Mouse (Mus musculus): ENCODE data around the gene Taf1d.
A peak's percentile ranks its signal among the peaks of the same experiment; 100 is the strongest.

Taf1d gene

DNA sequence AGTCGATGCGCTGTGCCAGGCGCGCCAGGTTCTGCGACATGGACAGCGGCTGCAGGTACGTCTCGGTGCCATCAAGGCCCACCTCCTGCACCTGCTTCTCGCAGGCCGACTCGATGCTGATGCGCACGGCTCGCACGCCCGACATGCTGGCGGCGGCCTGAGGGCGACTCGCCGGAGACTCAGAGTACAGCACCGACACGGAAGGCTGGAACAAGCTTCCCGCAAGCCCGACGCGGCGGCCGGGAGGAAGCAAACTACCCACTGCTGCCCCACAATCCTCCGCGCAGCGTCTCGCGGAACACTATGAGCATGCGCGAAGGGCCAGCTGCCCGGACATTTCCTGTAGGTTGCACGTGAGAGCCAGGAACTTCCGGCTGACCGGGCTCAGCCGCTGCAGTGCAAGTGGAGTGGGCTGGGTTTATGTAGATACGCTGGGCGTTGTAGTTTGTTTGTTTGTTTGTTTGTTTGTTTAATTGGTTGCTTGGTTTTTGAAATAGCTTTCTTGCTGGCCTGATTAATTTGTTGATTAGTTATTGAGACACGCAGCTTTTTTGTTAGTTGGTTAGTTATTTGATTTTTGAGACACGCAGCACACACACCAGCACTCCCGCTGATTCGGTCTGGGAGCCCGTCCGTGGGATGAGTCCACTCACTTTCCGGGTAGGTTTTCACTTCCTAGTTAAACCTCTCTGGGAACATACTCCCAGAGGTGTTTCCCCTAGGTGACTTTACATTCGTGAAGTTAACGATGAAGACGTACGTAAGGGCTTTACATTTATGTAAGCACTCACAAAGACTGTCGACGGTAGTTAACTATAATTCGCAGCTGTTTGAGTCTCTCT lies 26.1 kb upstream of the Taf1d start, which contains the start of gene Med17:
Med17 (minus strand) TSS at position 283 of the 842 bp plus-strand sequence.
- Histone ChIP-seq H3K27me3 (ENCODE audit: insufficient read depth, low read length) (no peaks in the 10 kb centered on the region), H3K4me3 (replicated peaks; ENCODE audit: low read length) (peak within 1 kb of the TSS; percentile 97)
- TF ChIP-seq POU5F1 (IDR thresholded peaks at IDR 0.05; ENCODE audit: borderline replicate concordance, low read length) (no peak), NANOG (IDR thresholded peaks at IDR 0.05; ENCODE audit: borderline replicate concordance, low read length) (no peak), CTCF (conservative IDR thresholded peaks at IDR 0.05; ENCODE audit: low read length) (no peak)

DNA sequence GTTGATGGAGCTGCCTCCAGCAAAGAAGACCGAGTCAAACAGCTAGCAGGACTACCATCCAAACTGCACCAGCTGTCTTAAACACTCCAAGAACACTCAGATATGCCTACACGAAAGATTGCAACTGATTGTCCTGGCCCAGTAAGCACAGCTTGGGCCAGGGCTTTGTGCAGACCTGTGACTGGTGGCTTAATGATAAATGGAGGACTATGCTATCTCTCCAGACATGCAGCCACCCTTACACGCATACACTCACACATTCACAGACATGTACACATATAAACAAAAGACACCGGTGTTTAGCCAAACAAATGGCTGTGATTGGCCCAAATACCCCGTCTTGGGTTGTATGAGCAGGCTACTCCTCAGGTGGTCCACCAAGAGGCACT lies 25.5 kb upstream of the Taf1d start:
- TF ChIP-seq POU5F1 (IDR thresholded peaks at IDR 0.05; ENCODE audit: borderline replicate concordance, low read length): no peak
- TF ChIP-seq NANOG (IDR thresholded peaks at IDR 0.05; ENCODE audit: borderline replicate concordance, low read length): no peak
- no peak for TF ChIP-seq CTCF (conservative IDR thresholded peaks at IDR 0.05; ENCODE audit: low read length)

More for the DNA sequence above, 26.1 kb upstream of the Taf1d start, which contains the start of gene Med17:
- no peaks in the 10 kb centered on the region for H3K9me3 ChIP-seq (ENCODE audit: low read length)
- peaks cover 29% of the 10 kb centered on the region for H3K36me3 ChIP-seq (ENCODE audit: insufficient read depth, low read length)
- peaks cover 45% of the 10 kb centered on the region for H3K4me1 ChIP-seq (replicated peaks; ENCODE audit: low read depth, low read length)

DNA sequence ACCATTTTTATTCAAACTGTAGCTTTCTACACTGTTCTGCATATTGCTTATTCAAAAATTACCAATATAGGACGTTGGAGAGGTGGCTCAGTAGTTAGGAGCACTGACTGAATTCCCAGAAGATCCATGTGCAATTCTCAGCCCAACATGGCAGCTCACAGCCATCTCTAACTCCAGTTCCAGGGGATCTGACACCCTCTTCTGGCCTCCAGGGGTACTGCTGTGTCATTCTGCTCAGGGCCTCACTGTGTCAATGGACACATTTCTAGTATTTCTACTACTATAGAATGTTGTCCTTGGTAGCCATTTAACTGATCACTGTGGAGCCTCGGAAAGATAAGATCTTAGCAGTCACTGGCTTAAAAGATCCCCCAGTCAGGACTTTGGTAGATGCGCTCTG lies 20.6 kb upstream of the Taf1d start:
- peaks cover 24% of the 10 kb centered on the region for H3K4me1 ChIP-seq (replicated peaks; ENCODE audit: low read depth, low read length)
- no peak overlapping the region for H3K4me3 ChIP-seq (replicated peaks; ENCODE audit: low read length)
- H3K9me3 ChIP-seq (ENCODE audit: low read length): no peaks in the 10 kb centered on the region
- TF ChIP-seq POU5F1 (IDR thresholded peaks at IDR 0.05; ENCODE audit: borderline replicate concordance, low read length) (no peak), NANOG (IDR thresholded peaks at IDR 0.05; ENCODE audit: borderline replicate concordance, low read length) (no peak), CTCF (conservative IDR thresholded peaks at IDR 0.05; ENCODE audit: low read length) (peak; percentile 86)
- H3K27me3 ChIP-seq (ENCODE audit: insufficient read depth, low read length): no peaks in the 10 kb centered on the region
- peaks cover 3% of the 10 kb centered on the region; the same call in 1 of the 2 replicates for H3K36me3 ChIP-seq (ENCODE audit: insufficient read depth, low read length)

More for the DNA sequence above, 25.5 kb upstream of the Taf1d start:
- no peaks in the 10 kb centered on the region for H3K9me3 ChIP-seq (ENCODE audit: low read length)
- peaks cover 44% of the 10 kb centered on the region for H3K4me1 ChIP-seq (replicated peaks; ENCODE audit: low read depth, low read length)
- H3K27me3 ChIP-seq (ENCODE audit: insufficient read depth, low read length): no peaks in the 10 kb centered on the region
- H3K4me3 ChIP-seq (replicated peaks; ENCODE audit: low read length): peak overlapping the region; percentile 97
- peaks cover 23% of the 10 kb centered on the region for H3K36me3 ChIP-seq (ENCODE audit: insufficient read depth, low read length)

DNA sequence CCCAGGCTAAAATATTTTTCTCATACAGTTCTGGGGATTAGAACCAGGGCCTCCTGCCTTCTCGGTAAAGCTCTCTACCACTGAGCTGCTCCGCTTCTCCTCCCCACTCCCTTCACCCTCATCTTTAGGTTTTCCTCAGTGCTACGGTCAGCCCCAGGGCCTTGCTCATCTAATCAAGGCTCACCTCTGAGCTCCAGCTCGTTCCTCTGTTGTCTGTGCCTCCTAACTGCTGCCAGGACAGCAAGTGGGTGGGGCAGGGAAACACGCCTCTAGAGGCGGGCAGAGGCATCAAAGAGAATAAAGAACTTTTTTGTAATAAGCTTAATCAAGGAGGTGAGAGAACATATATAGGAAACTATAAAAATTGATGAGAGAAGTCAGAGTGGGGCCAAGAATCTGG lies 18.2 kb upstream of the Taf1d start:
- Histone ChIP-seq H3K4me3 (replicated peaks; ENCODE audit: low read length) (no peak overlapping the region), H3K36me3 (ENCODE audit: insufficient read depth, low read length) (peaks cover 5% of the 10 kb centered on the region; the same call in 1 of the 2 replicates), H3K9me3 (ENCODE audit: low read length) (no peaks in the 10 kb centered on the region), H3K4me1 (replicated peaks; ENCODE audit: low read depth, low read length) (peaks cover 13% of the 10 kb centered on the region), H3K27me3 (ENCODE audit: insufficient read depth, low read length) (no peaks in the 10 kb centered on the region)
- TF ChIP-seq POU5F1 (IDR thresholded peaks at IDR 0.05; ENCODE audit: borderline replicate concordance, low read length) (no peak), NANOG (IDR thresholded peaks at IDR 0.05; ENCODE audit: borderline replicate concordance, low read length) (no peak), CTCF (conservative IDR thresholded peaks at IDR 0.05; ENCODE audit: low read length) (no peak)

DNA sequence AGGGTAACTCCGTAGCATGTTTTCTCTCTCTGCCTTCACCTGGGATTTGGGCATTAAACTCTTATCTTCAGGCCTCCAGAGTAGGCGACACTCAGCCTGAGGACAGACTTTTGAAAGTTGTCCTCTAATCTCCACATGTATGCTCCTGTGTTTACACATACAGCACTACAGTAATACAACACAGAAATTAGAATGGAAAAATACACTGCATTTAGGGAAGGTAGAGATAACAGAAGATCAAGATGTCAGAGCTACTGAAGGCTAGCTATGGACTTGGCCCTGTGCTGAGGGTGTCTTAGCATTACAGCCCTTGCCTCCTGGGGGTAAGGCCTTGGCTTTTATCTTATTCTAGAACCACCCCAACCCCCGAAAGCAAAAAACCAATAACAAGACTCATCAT lies 17.6 kb upstream of the Taf1d start:
- no peaks in the 10 kb centered on the region for H3K9me3 ChIP-seq (ENCODE audit: low read length)

DNA sequence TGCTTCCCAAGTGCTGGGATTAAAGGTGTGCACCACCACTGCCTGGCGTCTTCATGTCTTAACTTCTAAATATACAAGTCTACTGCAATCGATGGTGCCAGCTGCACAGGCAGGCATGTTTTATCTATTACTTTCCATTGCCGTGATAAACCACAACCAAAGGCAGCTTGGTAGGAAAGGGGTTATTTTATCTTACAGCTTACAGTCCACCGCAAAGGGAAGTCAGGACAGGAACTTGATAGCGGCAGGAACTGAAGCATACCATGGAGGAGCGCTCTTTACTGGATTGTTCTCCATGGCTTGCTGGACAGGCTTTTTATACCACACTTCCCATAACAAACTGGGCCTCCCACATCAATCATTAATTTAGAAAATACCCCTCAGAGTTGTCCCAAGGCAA lies 16.8 kb upstream of the Taf1d start:
- Histone ChIP-seq H3K27me3 (ENCODE audit: insufficient read depth, low read length) (no peaks in the 10 kb centered on the region), H3K4me3 (replicated peaks; ENCODE audit: low read length) (no peak overlapping the region), H3K9me3 (ENCODE audit: low read length) (no peaks in the 10 kb centered on the region), H3K36me3 (ENCODE audit: insufficient read depth, low read length) (peaks cover 5% of the 10 kb centered on the region; the same call in 1 of the 2 replicates), H3K4me1 (replicated peaks; ENCODE audit: low read depth, low read length) (peaks cover 13% of the 10 kb centered on the region)
- TF ChIP-seq NANOG (IDR thresholded peaks at IDR 0.05; ENCODE audit: borderline replicate concordance, low read length) (no peak), POU5F1 (IDR thresholded peaks at IDR 0.05; ENCODE audit: borderline replicate concordance, low read length) (no peak), CTCF (conservative IDR thresholded peaks at IDR 0.05; ENCODE audit: low read length) (no peak)

More for the DNA sequence above, 17.6 kb upstream of the Taf1d start:
- peaks cover 13% of the 10 kb centered on the region for H3K4me1 ChIP-seq (replicated peaks; ENCODE audit: low read depth, low read length)
- TF ChIP-seq NANOG (IDR thresholded peaks at IDR 0.05; ENCODE audit: borderline replicate concordance, low read length): no peak
- no peak for TF ChIP-seq CTCF (conservative IDR thresholded peaks at IDR 0.05; ENCODE audit: low read length)
- TF ChIP-seq POU5F1 (IDR thresholded peaks at IDR 0.05; ENCODE audit: borderline replicate concordance, low read length): no peak
- H3K27me3 ChIP-seq (ENCODE audit: insufficient read depth, low read length): no peaks in the 10 kb centered on the region
- H3K36me3 ChIP-seq (ENCODE audit: insufficient read depth, low read length): peaks cover 5% of the 10 kb centered on the region; the same call in 1 of the 2 replicates
- H3K4me3 ChIP-seq (replicated peaks; ENCODE audit: low read length): no peak overlapping the region

DNA sequence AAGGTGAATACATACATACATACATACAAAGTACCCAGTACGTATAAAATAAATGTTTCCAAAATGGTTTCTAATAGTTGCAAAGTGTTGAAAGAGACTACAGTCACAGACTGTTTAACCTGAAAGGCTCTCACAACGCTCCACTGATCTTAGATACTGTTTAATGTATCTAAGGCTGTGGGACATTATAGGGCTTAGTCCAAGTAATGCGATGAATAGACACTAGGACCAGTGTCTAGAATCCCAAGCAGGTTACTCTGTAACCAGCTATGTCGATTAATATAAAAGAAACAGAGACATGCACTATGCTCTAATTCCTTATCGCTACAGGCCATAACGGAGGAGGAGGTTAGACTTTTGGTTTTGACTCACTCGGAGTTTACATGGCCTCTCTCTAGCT lies 8.9 kb upstream of the Taf1d start:
- Histone ChIP-seq H3K4me1 (replicated peaks; ENCODE audit: low read depth, low read length) (no peaks in the 10 kb centered on the region), H3K27me3 (ENCODE audit: insufficient read depth, low read length) (no peaks in the 10 kb centered on the region)

DNA sequence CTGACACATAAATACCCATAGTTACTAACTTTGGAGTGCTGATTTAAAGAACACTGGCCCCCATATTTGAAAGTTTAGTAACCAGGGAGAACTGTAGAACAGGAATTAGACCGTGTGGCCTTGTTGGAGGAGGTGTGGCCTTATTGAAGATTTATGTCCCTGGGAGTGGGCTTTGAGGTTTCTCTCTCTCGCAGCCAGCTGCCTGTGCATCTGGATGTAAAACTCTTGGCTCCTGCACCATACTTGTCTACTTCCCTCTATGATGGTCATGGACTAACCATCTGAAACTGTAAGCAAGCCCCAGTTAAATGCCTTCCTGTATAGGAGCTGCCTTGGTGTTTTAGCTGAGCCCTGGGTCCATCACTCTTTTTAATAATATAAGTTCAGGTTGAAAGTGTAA lies 7.6 kb upstream of the Taf1d start:
- no peak for TF ChIP-seq CTCF (conservative IDR thresholded peaks at IDR 0.05; ENCODE audit: low read length)
- no peak for TF ChIP-seq POU5F1 (IDR thresholded peaks at IDR 0.05; ENCODE audit: borderline replicate concordance, low read length)
- no peak for TF ChIP-seq NANOG (IDR thresholded peaks at IDR 0.05; ENCODE audit: borderline replicate concordance, low read length)
- H3K4me1 ChIP-seq (replicated peaks; ENCODE audit: low read depth, low read length): peaks cover 7% of the 10 kb centered on the region
- H3K27me3 ChIP-seq (ENCODE audit: insufficient read depth, low read length): no peaks in the 10 kb centered on the region
- no peaks in the 10 kb centered on the region for H3K36me3 ChIP-seq (ENCODE audit: insufficient read depth, low read length)
- no peaks in the 10 kb centered on the region for H3K9me3 ChIP-seq (ENCODE audit: low read length)
- H3K4me3 ChIP-seq (replicated peaks; ENCODE audit: low read length): no peak overlapping the region

More for the DNA sequence above, 8.9 kb upstream of the Taf1d start:
- Histone ChIP-seq H3K9me3 (ENCODE audit: low read length) (no peaks in the 10 kb centered on the region), H3K4me3 (replicated peaks; ENCODE audit: low read length) (no peak overlapping the region), H3K36me3 (ENCODE audit: insufficient read depth, low read length) (no peaks in the 10 kb centered on the region)
- TF ChIP-seq NANOG (IDR thresholded peaks at IDR 0.05; ENCODE audit: borderline replicate concordance, low read length) (no peak), CTCF (conservative IDR thresholded peaks at IDR 0.05; ENCODE audit: low read length) (no peak), POU5F1 (IDR thresholded peaks at IDR 0.05; ENCODE audit: borderline replicate concordance, low read length) (no peak)
